Mouse (Mus musculus) fat pad, adult 2 months (tissue): ENCODE data around the gene Adgra1.

ENCODE experiments used
- DNase-seq: peaks from one replicate; pipeline ENCODE4 v3.0.0-alpha.2; 2011; ENCODE audit warnings: low read depth, low spot score; ENCODE audit errors: extremely low read depth

Adgra1 gene

GRCm38 (mm10) chr7:139834036-139834435 lies at the start of gene Adgra1:
Gene Adgra1 (plus strand): TSS chr7:139834174.
- no peak for DNase-seq

DNA sequence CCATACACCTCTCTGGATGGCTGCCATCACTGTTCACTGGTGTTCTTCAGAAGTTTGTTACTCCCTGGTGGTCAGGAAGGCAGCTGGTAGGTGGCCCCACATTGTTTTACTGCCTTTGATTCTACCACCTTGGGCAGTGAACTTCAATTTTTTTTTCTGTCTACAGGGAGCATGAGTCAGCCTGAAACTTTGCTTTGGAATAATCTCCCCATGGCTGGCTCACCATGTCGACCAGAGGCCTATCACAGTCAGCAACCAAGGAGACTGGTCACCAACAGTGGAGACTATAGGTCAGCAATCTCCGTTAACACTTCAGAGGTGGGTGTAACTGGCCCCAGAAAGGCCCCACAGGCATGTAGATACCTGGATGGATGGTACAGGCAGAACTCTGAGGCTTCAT lies 46.6 kb upstream of the Adgra1 start:
- DNase-seq, result no peak

DNA sequence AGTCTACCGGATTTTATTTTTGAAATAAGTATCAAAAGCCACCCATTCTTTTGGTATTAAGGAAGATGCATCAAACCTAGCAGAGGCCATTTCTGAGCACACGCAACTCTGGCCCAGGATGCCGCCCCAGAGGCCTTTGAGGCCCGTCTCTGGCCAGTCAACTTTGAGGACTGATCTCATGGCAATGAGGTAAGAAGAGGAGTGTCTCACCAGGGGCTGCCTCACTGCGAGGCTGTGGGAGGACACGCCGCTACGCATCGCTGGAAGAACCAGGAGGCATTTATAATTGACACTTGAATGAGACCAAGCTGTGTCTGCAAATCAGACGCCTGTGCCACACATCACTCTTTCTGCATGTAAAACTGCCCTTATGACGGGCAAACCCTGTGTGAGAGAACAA lies 45.0 kb upstream of the Adgra1 start:
- no peak for DNase-seq

DNA sequence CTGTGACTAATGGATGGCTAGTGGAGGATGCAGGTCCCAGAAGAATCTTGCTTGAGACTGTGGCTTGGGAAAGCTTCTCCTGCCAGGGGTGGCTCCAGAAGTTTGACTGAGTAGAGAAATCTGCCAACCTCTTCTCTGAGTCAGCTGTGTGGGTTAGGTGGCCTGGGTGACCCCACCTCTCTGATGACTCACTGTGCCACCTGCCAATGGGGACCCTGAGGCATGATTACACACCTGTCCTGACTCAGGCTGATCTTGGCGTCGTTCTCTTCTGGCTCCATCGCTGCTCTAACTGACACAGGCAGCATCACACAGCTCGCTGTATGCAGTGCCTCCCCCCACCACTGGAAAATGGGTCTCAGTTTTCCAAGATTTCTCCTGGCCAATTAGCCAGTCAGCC lies 44.3 kb upstream of the Adgra1 start:
- peak; percentile 67 for DNase-seq

DNA sequence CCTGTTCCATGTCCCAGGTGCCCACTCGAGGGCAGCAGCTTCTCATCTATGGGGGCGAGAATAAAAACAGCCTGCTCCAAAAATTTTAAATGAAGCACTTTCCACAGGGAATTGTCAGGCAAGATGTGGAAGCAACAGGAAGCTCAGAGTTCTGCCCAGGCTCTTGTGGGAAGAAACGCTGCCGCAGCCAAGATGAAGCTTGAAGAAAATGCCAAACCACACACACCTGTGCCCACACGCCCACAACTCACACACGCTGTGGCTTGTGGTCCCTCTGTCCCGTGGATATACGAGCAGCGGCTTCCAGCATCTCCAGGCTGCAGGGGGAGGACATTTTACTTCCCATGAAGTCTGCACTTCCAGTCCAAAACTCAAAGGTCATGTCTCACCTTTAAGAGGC lies 42.4 kb upstream of the Adgra1 start:
- no peak for DNase-seq

- no peak for DNase-seq
These were observed 38.9 kb upstream of the Adgra1 start for GRCm38 (mm10) chr7:139795004-139795605.

DNA sequence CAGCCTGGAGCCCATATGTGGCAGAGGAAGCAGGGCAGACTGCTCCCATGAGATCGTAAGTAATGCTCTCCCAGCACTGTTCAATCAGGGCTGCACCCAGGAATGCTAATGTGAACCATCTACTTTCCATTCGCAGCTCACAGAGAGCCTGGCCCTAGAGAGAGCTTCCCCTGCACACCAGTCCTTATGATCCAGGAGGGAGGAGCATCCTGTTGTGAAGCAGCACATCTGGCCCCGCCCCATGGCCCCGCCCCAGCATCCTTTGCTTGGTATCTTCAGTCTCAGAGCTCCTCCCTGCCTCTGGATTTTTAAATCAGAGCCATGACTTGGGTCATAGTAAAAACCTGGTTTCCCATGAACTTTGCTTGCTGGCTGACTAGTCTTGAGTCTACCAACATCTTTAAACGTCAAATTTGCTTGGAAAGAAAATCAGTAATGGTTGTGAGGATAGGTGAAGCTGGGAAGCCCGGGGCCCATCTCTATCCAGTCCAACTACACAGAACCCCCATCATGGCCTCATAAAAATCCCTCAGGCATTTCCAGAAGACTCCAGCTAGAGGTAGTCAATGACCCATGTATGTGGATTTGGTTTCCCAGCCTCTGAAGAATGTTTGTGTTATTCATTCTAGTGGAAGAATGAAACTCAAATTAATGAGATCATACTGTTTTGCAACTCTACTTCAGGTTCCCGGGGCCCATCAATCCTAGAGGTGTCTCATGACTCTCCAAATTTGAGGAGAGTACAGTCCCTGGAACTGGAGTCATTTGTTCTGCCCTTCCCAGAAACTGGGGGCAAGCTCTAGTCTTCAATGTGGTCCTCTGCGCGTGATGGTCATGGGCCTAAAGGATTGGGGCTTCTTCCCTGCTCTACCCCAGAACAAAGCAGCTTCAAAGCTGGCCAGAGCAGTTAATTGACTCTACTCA lies 36.5 kb upstream of the Adgra1 start:
- no peak for DNase-seq

GRCm38 (mm10) chr7:139806175-139806601 lies 27.8 kb upstream of the Adgra1 start:
- DNase-seq, result no peak

- no peak for DNase-seq
These were observed 23.9 kb upstream of the Adgra1 start for GRCm38 (mm10) chr7:139810036-139810435.

DNA sequence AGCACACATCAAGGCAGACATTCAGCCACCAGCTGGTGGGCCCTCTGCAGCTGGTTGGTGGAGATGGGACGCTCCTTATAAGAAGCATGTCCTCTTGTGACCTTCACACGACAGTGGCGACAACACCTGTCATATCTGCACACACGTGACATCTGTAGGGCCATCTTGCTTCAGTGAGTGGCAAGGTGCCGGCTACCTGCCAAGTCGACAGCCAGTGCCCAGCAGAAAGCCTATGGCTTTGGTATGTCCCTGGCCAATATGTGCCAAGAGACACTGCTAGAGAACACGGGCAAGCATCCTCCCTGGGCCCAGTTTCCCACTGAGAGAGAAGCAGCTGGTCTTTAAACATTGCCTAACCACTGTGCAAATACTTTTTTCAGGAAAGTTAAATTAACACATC lies 22.3 kb upstream of the Adgra1 start:
- no peak for DNase-seq

GRCm38 (mm10) chr7:139813577-139814207 lies 20.3 kb upstream of the Adgra1 start:
- DNase-seq, result no peak

DNA sequence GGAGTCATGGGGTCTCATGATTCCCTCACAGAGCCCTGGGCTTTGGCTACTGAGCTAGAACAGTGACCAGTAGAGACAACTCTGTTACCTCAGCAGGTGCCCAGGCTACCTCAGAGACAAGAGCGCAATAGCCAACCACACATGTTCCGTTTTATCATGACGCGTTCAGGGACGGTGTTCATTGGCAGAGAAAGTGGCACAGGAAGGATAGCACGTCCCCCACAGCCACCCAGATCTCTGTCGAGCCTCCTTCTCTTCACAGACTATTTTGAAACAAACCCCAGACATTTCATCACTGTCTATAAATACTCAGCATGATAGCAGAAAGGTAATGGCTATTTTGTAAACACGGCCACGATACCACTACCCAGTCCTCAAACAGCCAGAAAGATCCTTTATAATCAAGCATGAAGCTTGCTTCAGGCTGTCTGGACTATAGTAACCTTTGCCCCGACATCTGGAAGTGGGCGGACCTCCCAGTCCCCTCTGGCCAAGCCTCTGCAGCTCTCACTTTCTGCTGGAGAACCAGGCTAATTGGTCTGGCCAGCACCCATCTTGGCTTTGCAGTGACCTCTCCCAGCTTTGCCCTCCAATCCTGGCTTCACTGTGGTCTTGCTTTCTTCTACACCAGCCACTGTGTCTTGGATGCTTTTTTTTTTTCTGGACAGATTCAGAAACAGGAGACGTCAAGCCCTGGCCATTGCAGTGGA lies 11.5 kb upstream of the Adgra1 start:
- no peak for DNase-seq

DNA sequence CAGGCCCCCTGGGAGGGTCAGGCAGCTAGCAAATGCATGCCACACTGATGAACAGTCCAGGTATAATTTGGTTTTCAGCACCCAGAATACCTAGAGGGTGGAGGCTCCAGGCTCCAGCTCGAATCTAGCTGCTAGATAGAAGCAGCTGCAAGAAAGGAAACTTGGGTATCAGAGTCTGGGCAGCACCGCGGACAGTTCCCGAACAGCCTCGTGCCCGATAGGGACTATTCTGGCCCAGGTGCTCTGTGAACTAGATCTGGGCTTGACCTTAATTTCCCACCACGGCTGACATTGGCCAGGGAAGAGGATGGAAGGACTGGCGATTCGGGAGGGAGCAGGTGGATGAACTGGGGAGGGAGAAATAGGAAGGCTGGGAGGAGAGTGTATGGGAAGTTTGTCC lies 6.3 kb upstream of the Adgra1 start:
- DNase-seq, result no peak

DNA sequence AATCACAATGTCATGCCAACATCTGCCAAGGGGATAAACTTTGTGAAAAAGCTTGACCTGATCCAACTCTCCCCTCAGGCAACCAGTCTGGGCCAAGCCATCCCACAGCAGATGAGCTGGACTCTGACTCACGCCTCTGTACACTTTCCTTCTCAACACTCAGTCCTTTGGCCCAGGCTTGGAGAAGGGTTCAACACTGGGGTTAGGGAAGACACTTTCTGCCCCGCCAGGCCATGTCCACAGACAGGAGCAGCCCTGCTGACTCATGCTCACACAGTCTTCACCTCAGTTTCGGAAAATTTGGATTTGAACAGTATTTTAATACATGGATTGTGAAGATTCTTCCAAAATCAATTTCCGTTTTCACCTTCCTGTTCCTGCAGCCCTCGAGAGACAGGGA lies 442 bp upstream of the Adgra1 start:
- DNase-seq, result no peak

DNA sequence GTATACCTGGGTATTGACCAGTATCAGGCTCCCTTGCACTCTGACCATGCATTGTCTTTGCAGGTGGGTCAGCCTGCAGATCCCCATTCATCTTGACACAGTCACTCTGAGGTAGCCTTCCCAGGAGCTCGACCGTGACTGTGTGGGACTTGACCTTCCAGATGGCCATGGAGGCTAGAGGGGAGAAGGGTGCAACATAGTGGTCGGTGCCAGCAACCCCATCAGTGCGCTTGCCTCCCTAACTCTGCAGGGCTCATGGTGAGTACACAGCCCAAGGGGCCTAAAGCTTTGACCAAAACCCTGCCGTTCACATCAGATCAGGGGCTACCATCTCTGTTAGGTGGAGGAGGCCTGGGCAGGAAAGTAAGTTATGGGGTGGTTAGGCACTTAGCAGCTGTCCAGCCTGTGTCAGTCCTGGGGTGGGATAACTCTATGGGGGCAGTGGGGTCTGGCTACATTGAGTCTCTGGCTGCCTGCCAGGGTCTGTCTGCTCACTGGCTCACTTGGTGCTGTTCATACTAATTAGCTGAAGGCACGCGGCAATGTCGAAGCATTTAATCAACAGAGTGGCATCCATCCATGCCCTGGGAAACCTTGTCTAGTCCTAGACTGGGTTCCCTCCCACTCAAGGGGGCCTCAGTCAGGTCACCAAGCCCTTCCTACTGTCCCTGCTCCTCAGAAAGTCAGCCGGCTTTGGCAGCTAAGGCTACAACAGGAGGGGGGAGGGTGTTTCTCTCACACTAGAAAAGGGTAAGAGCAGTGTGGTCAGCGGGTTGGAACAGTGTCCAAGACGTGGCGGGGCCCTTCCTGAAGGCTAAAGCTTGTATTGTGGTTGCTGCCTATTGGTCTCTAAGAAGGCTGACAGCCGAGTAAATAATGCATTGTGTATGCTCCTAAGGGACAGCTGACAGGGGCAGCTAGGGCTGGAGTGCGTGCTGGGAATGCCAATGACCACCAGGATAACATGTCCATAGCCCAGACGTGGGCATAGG lies 1.5 kb downstream of the Adgra1 start:
- DNase-seq, result no peak

GRCm38 (mm10) chr7:139840443-139841168 lies 6.6 kb downstream of the Adgra1 start:
- DNase-seq, result no peak

- DNase-seq, result no peak
These were observed 8.4 kb downstream of the Adgra1 start for GRCm38 (mm10) chr7:139842397-139842796.

GRCm38 (mm10) chr7:139843140-139843539 lies 9.2 kb downstream of the Adgra1 start:
- no peak for DNase-seq

DNA sequence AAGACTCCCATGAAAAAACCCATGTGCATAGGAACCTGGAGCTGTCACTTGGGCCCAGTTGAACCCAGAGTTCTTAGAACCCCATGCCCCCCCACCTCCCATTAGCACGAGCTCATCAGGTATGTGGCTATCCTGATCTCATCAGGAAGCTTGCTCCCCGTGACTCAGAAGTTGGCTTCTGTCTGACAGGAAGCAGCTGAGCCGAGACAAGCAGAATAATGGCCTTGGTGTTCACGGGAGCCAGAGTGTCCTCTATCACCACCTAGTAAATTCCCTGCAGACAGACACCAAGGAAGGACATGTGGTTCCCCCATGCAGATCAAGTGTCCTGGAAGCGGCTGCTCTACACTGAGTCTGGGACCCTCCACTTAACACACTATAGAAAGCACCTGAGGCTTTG lies 9.8 kb downstream of the Adgra1 start:
- no peak for DNase-seq
